12 mouse cellular contexts compared by ENCODE assay signal in genomic region chr10:94043908-94044307, GRCm38 (mm10).
"Had no signal": no experiment of that assay in that cellular context is flagged by ENCODE, and none has a peak within 500 bp of the region (broad histone marks: within the 10 kb centered on the region; RNA-seq: fewer than 3 reads in every experiment).

No protein-coding gene starts in this region.

- H3K4me3 ChIP-seq: limb, embryonic 13.5 days; midbrain, embryonic 15.5 days; neural tube, embryonic 13.5 days had no signal

- H3K9ac ChIP-seq: limb, embryonic 13.5 days; liver, embryonic 14.5 days; midbrain, embryonic 15.5 days; neural tube, embryonic 13.5 days had no signal

- ATAC-seq: midbrain, embryonic 15.5 days had no signal

- H3K27me3 ChIP-seq: limb, embryonic 13.5 days; midbrain, embryonic 15.5 days; neural tube, embryonic 13.5 days had no signal

- H3K27ac ChIP-seq: kidney, postnatal 0 days; limb, embryonic 13.5 days; liver, embryonic 14.5 days; midbrain, embryonic 15.5 days; neural tube, embryonic 13.5 days had no signal

- H3K36me3 ChIP-seq: midbrain, embryonic 15.5 days had no signal

- DNase-seq: kidney, adult 11 months; kidney, adult 9 months; kidney, postnatal 36 days; left cerebral cortex, postnatal 4 days; lung, adult 18-20 months; thymus, adult 18-20 months; thymus, postnatal 14 days had no signal

- H3K4me2 ChIP-seq: limb, embryonic 13.5 days; midbrain, embryonic 15.5 days; neural tube, embryonic 13.5 days had no signal

- H3K9me3 ChIP-seq: limb, embryonic 13.5 days; midbrain, embryonic 15.5 days; neural tube, embryonic 13.5 days had no signal

- H3K4me1 ChIP-seq: midbrain, embryonic 15.5 days had no signal
